Mouse (Mus musculus): ENCODE measurements around the gene Il21r. TPM values are rescaled to one million over a fixed set of nuclear protein-coding genes. Genes with fewer than 3 reads are reported as not detected.

Gene Il21r
- polyA plus RNA-seq, 1 experiment from 2014 or later: 0.17 TPM

GRCm38 (mm10) chr7:125601821-125602448 is 1.3 kb upstream of the Il21r start:
- H3K36me3 ChIP-seq (ENCODE audit: control insufficient read depth, insufficient read depth, low read length): no peaks in the 10 kb centered on the region
- no peak overlapping the region for H3K9ac ChIP-seq (ENCODE audit: low read length)
- 82% methylated on average over 11 of the region's 11 CpGs for WGBS
- H3K4me2 ChIP-seq (ENCODE audit: low read length): no peak overlapping the region
- H3K4me1 ChIP-seq (ENCODE audit: control insufficient read depth, insufficient read depth, low read length): no peaks in the 10 kb centered on the region
- no peak overlapping the region for H3K4me3 ChIP-seq (ENCODE audit: low read depth, low read length)
- no peaks in the 10 kb centered on the region for H3K9me3 ChIP-seq (replicated peaks; ENCODE audit: control insufficient read depth, low read length)
- no peaks in the 10 kb centered on the region for H3K27me3 ChIP-seq (replicated peaks; ENCODE audit: control insufficient read depth, insufficient read depth, low read length)
- H3K27ac ChIP-seq (ENCODE audit: low read depth, low read length): no peak overlapping the region
- ATAC-seq: no peak
- no peak for DNase-seq (ENCODE audit: low spot score)

GRCm38 (mm10) chr7:125604362-125605319 is 1.4 kb downstream of the Il21r start:
- H3K4me2 ChIP-seq (ENCODE audit: low read length): no peak overlapping the region
- no peak overlapping the region for H3K4me3 ChIP-seq (ENCODE audit: low read depth, low read length)
- no peaks in the 10 kb centered on the region for H3K9me3 ChIP-seq (replicated peaks; ENCODE audit: control insufficient read depth, low read length)
- DNase-seq (ENCODE audit: low spot score) (no peak), ATAC-seq (no peak)
- WGBS: 78% methylated on average over 12 of the region's 12 CpGs
- H3K9ac ChIP-seq (ENCODE audit: low read length): no peak overlapping the region
- H3K36me3 ChIP-seq (ENCODE audit: control insufficient read depth, insufficient read depth, low read length): no peaks in the 10 kb centered on the region
- H3K27ac ChIP-seq (ENCODE audit: low read depth, low read length): no peak overlapping the region
- H3K4me1 ChIP-seq (ENCODE audit: control insufficient read depth, insufficient read depth, low read length): no peaks in the 10 kb centered on the region
- no peaks in the 10 kb centered on the region for H3K27me3 ChIP-seq (replicated peaks; ENCODE audit: control insufficient read depth, insufficient read depth, low read length)

GRCm38 (mm10) chr7:125605725-125606139 is 2.5 kb downstream of the Il21r start:
- Histone ChIP-seq H3K4me3 (ENCODE audit: low read depth, low read length) (no peak overlapping the region), H3K27me3 (replicated peaks; ENCODE audit: control insufficient read depth, insufficient read depth, low read length) (no peaks in the 10 kb centered on the region), H3K9ac (ENCODE audit: low read length) (no peak overlapping the region), H3K36me3 (ENCODE audit: control insufficient read depth, insufficient read depth, low read length) (no peaks in the 10 kb centered on the region), H3K4me1 (ENCODE audit: control insufficient read depth, insufficient read depth, low read length) (no peaks in the 10 kb centered on the region), H3K27ac (ENCODE audit: low read depth, low read length) (no peak overlapping the region), H3K9me3 (replicated peaks; ENCODE audit: control insufficient read depth, low read length) (no peaks in the 10 kb centered on the region), H3K4me2 (ENCODE audit: low read length) (no peak overlapping the region)
- ATAC-seq (no peak), DNase-seq (ENCODE audit: low spot score) (no peak)
- 76% methylated on average over 4 of the region's 4 CpGs for WGBS

GRCm38 (mm10) chr7:125606265-125607164 is 3.3 kb downstream of the Il21r start:
- Histone ChIP-seq H3K4me2 (ENCODE audit: low read length) (no peak overlapping the region), H3K27me3 (replicated peaks; ENCODE audit: control insufficient read depth, insufficient read depth, low read length) (no peaks in the 10 kb centered on the region), H3K36me3 (ENCODE audit: control insufficient read depth, insufficient read depth, low read length) (no peaks in the 10 kb centered on the region), H3K27ac (ENCODE audit: low read depth, low read length) (no peak overlapping the region), H3K9ac (ENCODE audit: low read length) (no peak overlapping the region), H3K4me3 (ENCODE audit: low read depth, low read length) (no peak overlapping the region), H3K9me3 (replicated peaks; ENCODE audit: control insufficient read depth, low read length) (no peaks in the 10 kb centered on the region), H3K4me1 (ENCODE audit: control insufficient read depth, insufficient read depth, low read length) (no peaks in the 10 kb centered on the region)
- DNase-seq (ENCODE audit: low spot score) (no peak), ATAC-seq (no peak)
- WGBS: 66% methylated on average over 2 of the region's 2 CpGs

- Histone ChIP-seq H3K9ac (ENCODE audit: low read length) (no peak overlapping the region), H3K36me3 (ENCODE audit: control insufficient read depth, insufficient read depth, low read length) (no peaks in the 10 kb centered on the region), H3K4me2 (ENCODE audit: low read length) (no peak overlapping the region), H3K27me3 (replicated peaks; ENCODE audit: control insufficient read depth, insufficient read depth, low read length) (no peaks in the 10 kb centered on the region), H3K9me3 (replicated peaks; ENCODE audit: control insufficient read depth, low read length) (no peaks in the 10 kb centered on the region), H3K4me3 (ENCODE audit: low read depth, low read length) (no peak overlapping the region), H3K27ac (ENCODE audit: low read depth, low read length) (no peak overlapping the region), H3K4me1 (ENCODE audit: control insufficient read depth, insufficient read depth, low read length) (no peaks in the 10 kb centered on the region)
- 68% methylated on average over 6 of the region's 6 CpGs for WGBS
- no peak for DNase-seq (ENCODE audit: low spot score)
- no peak for ATAC-seq
Observed at GRCm38 (mm10) chr7:125607384-125608182, 4.4 kb downstream of the Il21r start.

- Histone ChIP-seq H3K27me3 (replicated peaks; ENCODE audit: control insufficient read depth, insufficient read depth, low read length) (no peaks in the 10 kb centered on the region), H3K4me2 (ENCODE audit: low read length) (no peak overlapping the region), H3K27ac (ENCODE audit: low read depth, low read length) (no peak overlapping the region), H3K9ac (ENCODE audit: low read length) (no peak overlapping the region), H3K9me3 (replicated peaks; ENCODE audit: control insufficient read depth, low read length) (no peaks in the 10 kb centered on the region), H3K36me3 (ENCODE audit: control insufficient read depth, insufficient read depth, low read length) (no peaks in the 10 kb centered on the region), H3K4me3 (ENCODE audit: low read depth, low read length) (no peak overlapping the region), H3K4me1 (ENCODE audit: control insufficient read depth, insufficient read depth, low read length) (no peaks in the 10 kb centered on the region)
- 91% methylated on average over 4 of the region's 4 CpGs for WGBS
- no peak for DNase-seq (ENCODE audit: low spot score)
- ATAC-seq: no peak
Observed at GRCm38 (mm10) chr7:125608183-125608688, 5.0 kb downstream of the Il21r start.

GRCm38 (mm10) chr7:125613579-125613978 is 10.3 kb downstream of the Il21r start:
- ATAC-seq (no peak), DNase-seq (ENCODE audit: low spot score) (no peak)
- no peak overlapping the region for H3K4me3 ChIP-seq (ENCODE audit: low read depth, low read length)
- H3K9me3 ChIP-seq (replicated peaks; ENCODE audit: control insufficient read depth, low read length): no peaks in the 10 kb centered on the region
- H3K27me3 ChIP-seq (replicated peaks; ENCODE audit: control insufficient read depth, insufficient read depth, low read length): no peaks in the 10 kb centered on the region
- no peak overlapping the region for H3K4me2 ChIP-seq (ENCODE audit: low read length)
- H3K27ac ChIP-seq (ENCODE audit: low read depth, low read length): no peak overlapping the region
- no peaks in the 10 kb centered on the region for H3K36me3 ChIP-seq (ENCODE audit: control insufficient read depth, insufficient read depth, low read length)
- H3K9ac ChIP-seq (ENCODE audit: low read length): no peak overlapping the region
- 82% methylated on average over 5 of the region's 5 CpGs for WGBS
- H3K4me1 ChIP-seq (ENCODE audit: control insufficient read depth, insufficient read depth, low read length): no peaks in the 10 kb centered on the region

- 95% methylated on average over 7 of the region's 7 CpGs for WGBS
- H3K36me3 ChIP-seq (ENCODE audit: control insufficient read depth, insufficient read depth, low read length): no peaks in the 10 kb centered on the region
- no peaks in the 10 kb centered on the region for H3K4me1 ChIP-seq (ENCODE audit: control insufficient read depth, insufficient read depth, low read length)
- DNase-seq (ENCODE audit: low spot score): no peak
- H3K9me3 ChIP-seq (replicated peaks; ENCODE audit: control insufficient read depth, low read length): no peaks in the 10 kb centered on the region
- H3K9ac ChIP-seq (ENCODE audit: low read length): no peak overlapping the region
- H3K4me2 ChIP-seq (ENCODE audit: low read length): no peak overlapping the region
- H3K4me3 ChIP-seq (ENCODE audit: low read depth, low read length): no peak overlapping the region
- no peaks in the 10 kb centered on the region for H3K27me3 ChIP-seq (replicated peaks; ENCODE audit: control insufficient read depth, insufficient read depth, low read length)
- H3K27ac ChIP-seq (ENCODE audit: low read depth, low read length): no peak overlapping the region
- no peak for ATAC-seq
Observed at GRCm38 (mm10) chr7:125615453-125615852, 12.2 kb downstream of the Il21r start.
